Mouse (Mus musculus): ENCODE results near the gene Rab26.

The Rab26 gene

DNA sequence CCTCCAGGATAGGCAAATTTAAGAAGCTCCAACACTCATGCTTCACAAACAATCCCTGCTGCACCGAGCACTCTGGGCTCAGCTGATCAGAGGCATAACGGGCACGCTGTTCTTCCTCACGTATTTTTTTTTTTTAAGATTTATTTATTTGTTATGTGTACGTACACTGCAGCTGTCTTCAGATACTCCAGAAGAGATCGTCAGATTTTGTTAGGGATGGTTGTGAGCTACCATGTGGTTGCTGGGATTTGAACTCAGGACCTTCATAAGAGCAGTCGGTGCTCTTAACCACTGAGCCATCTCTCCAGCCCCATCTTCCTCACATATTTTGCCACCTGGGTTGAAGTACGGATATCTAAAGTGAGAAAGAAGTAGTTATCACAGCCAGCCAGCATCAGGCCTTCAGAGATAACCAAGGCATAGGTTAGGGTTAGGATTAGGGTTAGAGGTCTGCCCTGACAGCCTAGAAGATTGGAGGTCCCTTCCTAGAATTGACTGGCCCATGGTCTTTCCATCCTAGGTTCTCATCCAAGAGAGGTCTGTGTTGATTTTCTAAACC is at the start of gene Rab26:
TSS of gene Rab26 (minus strand) at position 51 of the 559 bp plus-strand sequence.
- DNase-seq = no peak

DNA sequence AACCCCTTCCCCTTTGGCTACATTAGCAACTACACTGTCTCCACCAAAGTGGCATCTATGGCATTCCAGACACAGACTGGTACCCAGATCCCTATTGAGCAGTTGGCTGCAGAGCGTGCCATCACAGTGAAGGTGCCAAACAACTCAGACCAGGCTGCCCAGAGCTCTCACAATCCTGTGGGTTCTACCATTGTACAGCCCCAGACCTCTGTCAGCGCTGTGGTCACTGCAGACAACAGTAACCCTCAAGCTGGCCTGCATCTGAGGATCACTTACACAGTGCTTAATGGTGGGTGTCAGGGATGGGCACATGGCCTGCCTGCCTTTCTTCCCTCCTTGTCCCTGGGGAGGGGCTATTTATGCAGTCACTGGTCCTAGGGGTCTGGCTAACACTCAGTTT is 46.3 kb upstream of the Rab26 start:
- no peak for DNase-seq

DNA sequence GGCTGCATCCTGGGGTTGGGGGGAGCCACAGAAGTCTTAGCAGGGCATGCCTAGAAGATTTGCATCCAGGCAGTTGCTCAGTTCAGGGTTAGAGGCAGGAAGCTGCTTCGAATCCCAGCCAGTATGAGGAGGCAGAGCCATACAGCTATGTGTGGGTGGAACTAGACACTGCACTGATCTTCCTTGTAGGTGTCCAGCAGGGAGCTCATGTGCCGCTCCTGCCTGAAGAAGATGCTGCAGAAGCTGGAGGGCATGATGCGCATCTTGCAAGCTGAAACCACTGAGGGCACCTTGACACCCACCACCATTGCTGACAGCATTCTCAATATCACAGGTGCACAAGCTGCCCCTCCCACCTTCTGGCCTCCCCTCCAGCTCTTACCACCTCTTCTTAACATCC is 45.5 kb upstream of the Rab26 start:
- no peak for DNase-seq

DNA sequence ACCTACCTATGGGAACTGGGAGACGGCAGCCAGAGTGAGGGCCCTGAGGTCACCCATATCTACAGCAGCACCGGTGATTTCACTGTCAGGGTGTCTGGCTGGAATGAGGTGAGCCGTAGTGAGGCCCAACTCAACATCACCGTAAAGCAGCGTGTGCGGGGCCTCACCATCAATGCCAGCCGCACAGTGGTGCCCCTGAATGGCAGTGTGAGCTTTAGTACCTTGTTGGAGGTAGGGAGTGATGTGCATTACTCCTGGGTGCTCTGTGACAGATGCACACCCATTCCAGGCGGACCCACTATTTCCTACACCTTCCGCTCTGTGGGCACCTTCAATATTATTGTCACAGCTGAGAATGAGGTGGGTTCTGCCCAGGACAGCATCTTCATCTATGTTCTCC is 39.8 kb upstream of the Rab26 start:
- DNase-seq = no peak

DNA sequence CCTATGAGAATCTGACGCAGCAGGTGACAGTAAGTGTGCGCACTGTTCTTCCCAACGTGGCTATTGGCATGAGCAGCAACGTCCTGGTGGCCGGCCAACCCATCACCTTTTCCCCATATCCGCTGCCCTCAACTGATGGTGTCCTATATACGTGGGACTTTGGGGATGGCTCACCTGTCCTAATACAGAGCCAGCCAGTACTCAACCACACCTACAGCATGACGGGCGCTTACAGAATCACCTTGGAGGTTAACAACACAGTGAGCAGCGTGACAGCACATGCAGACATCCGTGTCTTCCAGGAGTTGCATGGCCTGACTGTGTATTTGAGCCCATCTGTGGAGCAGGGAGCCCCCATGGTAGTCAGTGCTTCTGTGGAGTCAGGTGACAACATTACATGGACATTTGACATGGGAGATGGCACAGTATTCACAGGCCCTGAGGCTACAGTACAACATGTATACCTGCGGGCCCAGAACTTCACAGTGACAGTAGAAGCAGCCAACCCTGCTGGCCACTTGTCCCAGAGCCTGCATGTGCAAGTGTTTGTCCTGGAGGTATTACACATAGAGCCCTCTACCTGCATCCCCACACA is 38.7 kb upstream of the Rab26 start:
- no peak for DNase-seq

DNA sequence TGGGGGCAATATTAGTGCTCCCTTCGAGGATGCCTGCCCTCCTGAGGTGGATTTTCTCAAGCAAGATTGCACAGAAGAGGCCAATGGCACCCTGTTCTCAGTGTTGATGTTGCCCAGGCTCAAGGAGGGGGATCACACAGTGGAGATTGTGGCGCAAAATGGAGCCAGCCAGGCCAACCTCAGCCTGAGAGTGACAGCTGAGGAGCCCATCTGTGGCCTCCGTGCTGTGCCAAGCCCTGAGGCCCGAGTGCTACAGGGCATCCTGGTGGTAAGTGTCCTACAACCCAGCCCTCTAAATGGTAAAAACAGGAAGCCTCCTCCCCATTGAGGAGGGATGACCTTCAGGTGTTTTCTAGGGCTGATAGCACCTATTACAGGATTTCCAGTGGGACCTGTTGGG is 35.8 kb upstream of the Rab26 start:
- no peak for DNase-seq

DNA sequence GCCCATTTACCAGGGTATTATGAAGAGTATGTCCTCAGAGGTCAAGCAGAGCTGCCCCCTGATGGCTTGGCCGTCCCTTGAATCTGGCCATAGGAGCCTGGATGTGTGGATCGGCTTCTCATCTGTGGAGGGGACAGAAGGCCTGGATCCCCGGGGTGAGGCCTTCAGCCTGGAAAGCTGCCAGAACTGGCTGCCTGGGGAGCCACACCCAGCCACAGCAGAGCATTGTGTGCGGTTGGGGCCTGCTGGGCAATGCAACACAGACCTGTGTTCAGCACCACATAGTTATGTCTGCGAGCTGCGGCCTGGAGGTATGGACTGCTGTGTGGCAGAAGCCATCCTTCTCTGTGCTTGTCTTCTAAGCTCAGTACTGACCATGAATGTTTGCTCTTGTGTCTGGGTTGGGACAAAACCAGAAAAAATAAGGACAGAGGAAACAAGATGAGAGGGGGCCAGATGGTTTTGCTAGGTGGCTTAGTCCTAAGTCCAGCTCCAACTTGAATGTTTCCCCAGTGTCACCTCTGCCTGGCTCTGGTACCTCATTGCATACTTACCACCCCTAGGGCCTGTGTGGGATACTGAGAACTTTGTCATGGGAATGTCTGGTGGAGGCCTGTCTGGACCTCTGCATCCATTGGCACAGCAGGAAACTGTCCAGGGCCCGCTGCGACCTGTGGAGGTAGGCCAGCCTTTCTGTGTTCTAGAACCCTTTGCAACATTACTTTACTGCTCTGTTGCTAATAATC is 33.2 kb upstream of the Rab26 start:
- DNase-seq = no peak

DNA sequence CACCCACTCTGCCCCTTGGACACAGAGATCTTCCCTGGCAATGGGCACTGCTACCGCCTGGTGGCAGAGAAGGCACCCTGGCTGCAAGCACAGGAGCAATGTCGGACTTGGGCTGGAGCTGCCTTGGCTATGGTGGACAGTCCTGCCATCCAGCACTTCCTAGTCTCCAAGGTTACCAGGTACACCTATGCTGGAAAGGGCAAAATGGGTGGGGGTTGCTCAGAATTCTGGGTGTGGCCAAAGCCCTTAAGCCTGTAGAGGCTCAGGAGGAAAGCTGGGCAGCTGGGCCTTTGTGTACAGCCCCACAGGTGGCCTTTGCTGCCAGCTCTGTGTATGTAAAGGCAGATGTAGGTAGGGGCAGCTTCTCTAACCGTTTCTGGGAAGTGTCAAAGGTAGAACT is 31.8 kb upstream of the Rab26 start:
- DNase-seq = no peak

DNA sequence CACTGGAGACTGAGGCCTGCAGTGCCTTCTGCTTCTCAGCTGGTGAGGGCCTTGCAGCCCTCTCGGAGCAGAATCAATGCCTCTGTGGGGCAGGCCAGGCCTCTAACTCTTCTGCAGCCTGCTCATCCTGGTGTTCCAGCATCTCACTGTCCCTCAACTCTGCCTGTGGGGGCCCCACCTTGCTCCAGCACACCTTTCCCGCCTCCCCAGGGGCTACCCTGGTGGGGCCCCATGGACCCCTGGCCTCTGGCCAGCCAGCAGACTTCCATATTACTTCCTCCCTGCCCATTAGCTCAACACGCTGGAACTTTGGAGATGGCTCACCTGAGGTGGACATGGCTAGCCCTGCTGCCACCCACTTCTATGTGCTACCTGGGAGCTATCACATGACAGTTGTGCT is 31.1 kb upstream of the Rab26 start:
- DNase-seq = no peak

DNA sequence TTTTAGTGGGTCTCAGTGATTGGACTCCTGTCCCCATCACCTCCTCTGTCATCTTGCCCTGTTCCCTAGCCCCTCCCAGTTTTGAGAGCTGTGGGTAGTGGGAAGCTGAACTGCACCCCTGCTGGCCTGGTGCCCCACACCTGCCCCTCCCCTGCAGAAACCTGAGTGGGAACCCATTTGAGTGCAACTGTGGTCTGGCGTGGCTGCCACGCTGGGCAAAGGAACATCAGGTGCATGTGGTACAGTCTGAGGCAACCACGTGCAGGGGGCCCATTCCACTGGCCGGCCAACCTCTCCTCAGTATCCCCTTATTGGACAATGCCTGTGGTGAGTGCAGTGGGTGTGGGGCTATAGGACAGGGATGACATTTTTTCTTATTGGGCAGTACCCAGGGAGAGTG is 30.4 kb upstream of the Rab26 start:
- no peak for DNase-seq

DNA sequence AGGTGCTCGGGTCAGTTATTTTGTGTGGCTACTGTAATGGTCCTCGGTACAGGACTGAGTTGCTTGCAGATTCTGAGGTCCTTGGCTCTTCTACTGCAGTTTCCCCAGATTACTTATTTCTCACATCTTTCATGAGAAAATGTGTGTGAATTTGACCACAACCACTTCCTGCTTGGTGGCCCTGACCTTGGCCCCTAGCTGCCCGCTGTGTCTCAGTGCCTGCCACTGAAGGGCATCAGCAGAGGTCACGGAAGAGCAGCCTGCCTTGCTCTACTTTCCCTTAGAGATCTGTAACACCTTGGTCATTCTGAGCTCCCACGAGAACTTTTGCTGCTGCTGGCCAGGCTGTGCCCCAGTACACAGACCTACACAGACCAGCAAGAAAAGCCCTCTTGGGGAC is 29.6 kb upstream of the Rab26 start:
- DNase-seq = no peak

DNA sequence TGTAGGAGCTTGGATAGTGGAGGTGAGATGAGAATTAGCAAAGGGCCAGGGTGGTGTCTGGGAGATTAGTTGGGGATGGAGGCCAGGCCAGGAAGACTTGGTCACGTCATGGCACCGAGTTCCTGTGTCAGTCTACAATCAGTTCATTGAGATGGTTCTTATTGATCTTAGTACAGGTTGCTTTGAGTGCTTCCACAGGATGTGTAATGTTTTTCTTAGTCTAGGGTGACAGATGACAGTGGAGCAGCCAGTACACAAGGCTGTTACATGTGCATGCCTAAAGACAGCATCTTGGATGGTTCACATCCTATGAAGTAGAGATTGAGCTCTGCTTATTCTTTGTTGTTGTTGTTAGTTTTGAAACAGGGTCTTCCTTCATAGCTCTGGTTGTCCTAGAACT is 27.6 kb upstream of the Rab26 start:
- DNase-seq = no peak

DNA sequence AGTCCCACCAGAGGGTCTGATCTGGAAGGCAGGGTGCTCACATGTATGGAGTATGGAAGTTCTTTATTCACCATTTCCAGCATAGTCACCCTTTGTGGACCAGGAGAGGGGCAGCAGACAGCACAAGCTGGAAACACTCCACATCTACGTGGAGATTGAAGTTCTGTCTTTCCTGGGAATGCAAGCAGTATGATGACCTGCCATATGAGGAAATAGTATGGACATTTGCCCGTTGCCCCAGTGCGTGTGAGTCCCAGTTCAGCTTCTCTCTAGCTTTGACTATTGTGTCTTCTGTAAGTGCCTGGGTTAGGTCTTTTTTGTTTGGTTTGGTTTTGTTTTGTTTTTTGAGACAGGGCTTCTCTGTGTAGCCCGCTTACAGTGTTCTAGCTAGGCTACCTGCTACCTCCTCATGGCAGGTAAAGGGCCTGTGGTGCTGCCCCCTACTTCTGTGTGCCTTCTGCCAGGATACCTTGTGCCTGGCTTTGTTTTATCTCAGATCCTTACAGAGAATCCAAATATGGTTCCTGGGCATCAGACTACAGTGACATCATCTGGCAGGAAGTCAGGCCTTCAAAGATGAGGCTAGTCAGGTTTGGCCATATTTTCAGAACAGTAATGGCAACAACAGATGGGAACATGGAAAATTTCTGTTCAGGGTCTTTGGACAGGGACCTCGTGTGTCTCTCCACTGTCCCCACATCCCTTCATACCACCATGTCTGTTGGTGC is 26.5 kb upstream of the Rab26 start:
- DNase-seq = no peak

DNA sequence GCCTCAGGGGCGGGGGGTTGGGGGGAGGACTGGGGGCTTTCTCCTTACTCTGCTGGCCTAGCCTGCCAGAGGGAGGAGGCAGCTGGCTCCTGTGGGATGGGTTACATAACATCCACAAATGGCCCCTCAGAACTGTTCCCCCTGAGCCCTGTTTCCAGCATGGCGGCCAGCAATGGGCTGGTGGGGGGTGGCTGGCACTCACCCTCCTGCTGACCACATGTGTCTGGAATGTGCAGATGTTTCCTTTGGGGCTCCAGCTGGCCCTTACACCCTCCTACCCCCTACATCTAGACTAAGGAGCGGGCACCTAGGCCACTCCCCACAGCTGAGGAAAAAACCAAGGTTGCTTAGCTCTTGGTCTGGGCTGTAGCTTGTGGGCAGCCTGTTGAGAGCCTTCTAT is 25.1 kb upstream of the Rab26 start:
- no peak for DNase-seq

DNA sequence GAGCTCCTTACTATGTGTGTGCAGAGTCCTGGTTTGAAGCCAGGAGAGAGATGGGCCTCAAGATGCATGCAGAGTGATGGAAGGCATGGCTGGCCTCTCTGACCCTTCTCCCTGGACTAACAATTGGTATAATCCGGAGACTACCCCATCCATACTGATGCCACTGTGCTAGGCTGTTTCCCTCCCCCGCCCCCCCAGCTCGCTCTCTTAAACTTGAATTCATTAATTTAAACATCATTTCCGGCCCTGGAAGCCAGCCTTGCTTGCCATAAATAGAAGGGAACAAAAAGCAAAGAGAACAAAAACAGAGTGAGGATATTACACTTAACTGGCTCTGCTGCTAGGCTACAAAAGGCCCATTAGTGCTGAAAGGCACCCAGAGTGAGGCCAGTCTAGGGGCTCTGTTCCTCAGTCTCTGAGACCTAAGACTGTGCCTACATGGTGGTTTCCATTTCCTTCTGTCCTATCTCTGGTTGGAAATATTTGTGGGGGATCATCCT is 24.6 kb upstream of the Rab26 start:
- DNase-seq = no peak

DNA sequence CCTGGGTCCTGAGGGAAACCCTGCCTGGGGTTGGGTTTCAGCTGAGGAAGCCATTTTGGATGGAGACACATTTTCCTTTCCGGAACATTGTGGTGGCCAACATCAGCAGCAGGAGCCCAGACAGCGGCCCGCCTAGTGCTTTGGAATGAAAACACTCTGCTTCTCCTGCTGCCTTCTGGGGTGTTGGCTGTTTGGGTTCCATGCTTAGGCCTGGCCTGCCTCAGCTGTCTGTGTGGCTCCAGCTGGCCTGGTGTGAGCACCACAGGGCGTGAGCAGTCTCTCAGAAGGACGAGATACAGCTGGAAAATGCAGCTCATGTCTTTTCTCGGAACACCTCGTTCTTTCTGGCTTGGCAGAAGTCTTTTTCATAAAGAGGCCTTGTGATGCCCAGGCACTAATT is 23.1 kb upstream of the Rab26 start:
- no peak for DNase-seq

DNA sequence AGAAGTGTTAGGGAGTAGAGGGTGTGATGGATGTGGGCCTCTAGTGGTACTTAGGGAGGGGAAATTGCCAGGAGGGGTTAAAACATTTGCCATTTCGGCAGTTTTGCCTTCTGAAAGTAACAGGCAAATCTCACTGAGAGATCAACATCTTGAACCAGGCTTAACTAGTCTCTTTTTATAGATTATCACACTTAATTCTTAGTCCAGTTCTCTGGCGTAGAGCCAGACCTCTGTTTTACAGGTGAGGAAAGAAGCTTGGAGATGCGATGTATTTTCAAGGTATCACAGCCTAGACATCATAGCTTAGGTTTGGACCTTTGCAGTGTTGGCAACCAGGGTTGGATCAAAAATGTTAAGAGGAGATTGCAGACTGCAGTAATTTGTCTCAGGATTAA is 17.0 kb upstream of the Rab26 start:
- DNase-seq = no peak

DNA sequence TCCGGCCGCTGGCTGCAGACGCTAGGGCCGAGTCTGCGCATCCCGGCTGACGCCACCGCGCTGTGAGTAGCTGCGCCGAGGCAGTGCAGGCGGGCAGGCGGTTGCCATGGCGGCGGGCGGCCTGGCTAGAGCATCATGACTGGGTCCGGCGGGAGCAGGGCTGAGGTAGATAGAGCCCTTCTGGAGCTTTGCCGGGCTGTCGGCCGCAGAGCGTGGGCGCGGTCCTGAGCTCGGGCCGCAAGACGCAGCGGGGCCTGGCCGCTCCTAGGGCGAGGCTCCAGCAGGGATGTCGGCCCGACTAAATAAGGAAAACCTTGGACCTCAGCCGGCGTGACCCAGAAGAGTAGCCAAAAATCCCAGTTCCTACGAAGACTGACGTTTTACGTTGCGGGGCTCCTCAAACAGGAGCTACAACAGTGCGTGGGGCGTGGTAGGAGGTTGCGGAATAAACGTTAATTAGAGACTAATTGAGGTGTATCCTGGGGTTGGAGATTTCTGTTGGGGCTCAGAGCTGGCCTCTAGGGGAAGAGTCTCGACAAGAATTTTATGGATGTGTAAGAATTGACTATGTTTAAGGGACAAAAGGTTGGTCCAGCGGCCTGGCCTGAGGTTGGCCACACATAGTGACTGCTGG is 16.5 kb upstream of the Rab26 start:
- peak; percentile 64 for DNase-seq

DNA sequence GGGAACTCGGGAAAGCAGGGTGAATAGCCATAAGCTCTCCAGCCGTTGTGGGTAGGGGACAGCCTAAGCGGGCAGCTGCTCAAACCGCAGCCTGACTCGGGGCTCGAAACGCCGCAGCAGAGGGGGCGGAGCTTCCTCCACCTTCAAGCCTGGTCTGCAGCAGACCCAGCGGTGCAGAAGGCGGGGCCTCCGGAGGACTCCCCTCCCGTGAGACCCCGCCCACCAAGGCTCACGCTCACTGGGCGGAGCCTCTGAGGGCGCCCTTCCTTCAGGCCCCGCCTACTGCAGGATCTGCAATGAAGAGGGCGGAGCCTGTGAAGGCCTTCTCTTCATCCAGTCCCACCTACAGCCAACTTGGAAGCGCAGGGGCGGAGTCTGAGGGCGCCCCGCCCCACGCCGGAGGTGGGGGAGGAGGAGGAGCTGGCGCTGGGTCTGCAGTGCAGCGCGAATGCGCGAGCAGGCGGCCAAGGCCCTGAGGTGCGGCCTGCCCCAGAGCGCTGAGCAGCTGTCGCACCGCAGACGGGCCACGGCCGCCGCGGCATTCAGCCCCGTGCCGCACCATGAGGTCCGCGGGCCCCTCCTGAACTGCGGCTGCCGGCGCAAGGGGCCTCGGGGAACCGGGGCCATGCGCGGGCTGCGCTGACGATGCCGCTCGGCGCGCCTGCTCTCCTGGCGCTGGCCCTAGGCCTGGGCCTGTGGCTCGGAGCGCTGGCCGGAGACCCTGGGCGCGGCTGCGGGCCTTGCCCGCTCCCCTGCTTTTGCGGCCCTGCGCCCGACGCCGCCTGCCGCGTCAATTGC is 15.8 kb upstream of the Rab26 start, which contains the start of gene Pkd1:
TSS of gene Pkd1 (plus strand) at position 217 of the 798 bp plus-strand sequence.
- DNase-seq = peak; percentile 100

DNA sequence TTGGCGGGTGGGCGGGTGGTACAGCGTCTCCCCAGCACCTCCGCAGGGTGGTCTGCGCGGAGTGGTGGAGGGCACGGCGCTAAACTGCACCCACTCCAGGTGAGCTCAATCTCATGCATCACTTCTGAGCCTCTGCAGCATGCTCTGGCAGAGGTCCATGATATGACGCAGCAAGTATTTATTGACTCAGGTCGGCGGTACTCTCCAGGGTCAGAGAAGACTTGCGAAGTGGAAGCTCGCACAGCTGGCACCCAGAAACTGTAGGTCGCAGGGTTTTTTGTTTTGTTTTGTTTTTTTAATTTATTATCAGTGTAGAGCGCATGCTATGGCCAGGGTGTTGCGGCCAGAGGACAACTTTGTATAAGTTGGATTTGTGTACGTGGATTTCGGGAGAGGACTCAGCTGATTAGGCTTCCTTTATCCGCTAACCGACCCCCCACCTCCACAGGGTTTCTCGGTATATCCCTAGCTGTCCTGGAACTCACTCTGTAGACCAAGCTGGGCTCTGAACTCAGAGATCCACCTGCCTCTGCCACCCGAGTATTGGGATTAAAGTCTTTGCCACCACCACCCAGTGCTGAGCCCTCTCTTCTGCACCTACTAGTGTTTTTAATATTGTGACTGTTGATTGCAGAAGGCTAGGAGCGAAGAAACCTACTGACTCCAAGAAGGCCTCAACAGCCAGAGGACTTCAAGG is 15.1 kb upstream of the Rab26 start:
- peak; percentile 55 for DNase-seq

DNA sequence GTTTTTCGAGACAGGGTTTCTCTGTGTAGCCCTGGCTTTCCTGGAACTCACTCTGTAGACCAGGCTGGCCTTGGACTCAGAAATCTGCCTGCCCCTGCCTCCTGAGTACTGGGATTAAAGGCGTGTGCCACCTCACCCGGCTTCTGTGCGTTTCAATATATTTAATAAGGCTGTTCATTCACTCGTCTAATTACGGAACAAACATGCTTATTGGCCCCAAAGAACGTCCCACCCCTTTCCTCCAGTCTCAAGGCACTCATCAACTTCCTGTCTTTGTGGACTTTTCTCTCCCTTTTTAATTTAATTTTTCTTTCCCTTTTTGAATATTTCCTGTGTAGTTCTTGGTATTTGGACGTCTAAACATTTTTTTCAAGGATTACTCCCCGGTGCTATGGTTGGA is 14.4 kb upstream of the Rab26 start:
- peak; percentile 42 for DNase-seq

DNA sequence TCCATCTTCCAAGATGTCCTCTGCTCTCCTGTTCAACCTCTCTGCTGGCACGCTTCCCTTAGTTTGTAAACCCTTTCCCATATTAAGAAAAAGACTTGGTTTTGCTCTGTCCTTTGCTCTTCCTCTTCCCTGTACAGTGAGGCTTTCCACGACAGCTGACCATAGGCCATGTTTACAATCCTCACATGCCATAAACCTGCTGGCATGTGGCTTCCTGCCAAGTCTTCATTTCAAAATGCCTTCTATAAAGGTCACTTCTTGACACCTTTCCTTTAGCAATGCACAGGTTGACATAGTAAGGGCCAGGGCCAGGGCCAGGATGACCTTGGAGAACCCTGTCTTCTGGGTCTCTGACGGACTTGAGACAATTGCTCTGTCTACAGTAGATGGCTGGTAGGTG is 12.2 kb upstream of the Rab26 start:
- no peak for DNase-seq

Measured in thymus, postnatal 25 days (tissue).